Mouse (Mus musculus) liver, postnatal 0 days (tissue): ENCODE results near the gene BC052040.

ENCODE experiments used
- CTCF ChIP-seq: sonication (generic); IDR thresholded peaks from 2 replicates; pipeline ENCODE4 v1.5.1; 2016; ENCODE audit warnings: antibody characterized with exemption, low read depth
- EP300 ChIP-seq: IDR thresholded peaks from 2 replicates; pipeline ENCODE4 v1.6.1; 2016; ENCODE audit warnings: antibody characterized with exemption, low read depth, mild to moderate bottlenecking

DNA sequence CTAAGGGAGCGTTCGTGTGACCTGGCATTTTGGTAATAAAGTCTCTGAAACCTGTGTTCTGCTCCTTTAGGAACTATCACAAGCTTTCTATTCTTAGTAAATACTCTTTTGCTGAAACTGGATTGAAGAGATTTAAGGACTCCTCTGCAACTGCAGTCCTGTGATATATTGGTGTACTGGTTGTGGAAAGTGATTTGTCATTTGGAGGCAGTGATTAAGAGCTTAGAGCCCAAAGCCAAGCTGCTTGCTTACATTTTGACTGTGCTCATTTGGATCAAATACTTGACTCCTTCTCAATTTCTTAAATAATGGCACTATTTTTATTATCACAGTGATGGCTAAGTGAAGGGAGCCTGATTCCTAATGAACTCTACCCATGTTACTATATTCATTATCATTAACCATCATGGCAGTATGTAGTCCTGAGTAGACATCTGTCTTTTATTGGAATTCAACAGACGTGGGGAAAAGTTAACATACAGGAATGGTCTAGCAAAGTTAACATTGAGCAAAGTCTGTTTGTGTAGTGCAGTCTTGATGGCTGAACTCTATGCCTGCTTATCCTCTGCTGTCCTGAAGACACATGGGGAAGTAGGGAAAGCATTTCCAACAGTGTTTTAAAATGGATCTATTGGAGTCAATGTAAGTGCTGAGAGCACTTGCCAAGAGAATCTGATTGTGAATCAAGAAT lies 32.5 kb downstream of the BC052040 start:
- TF ChIP-seq CTCF (no peak), EP300 (no peak)
